Mouse (Mus musculus) ZHBTc4 (cell line): ENCODE measurements at regions not wholly inside any gene's neighbourhood (a gene's known extent, or its start where the extent isn't known, plus 50 kb on each side); places are given as distances from the start of the nearest gene placed in this dataset.

Experiments
- DNase-seq: peaks from one replicate; pipeline ENCODE4 v3.0.0-alpha.2; 2011; ENCODE audit warnings: low read depth, low spot score

DNA sequence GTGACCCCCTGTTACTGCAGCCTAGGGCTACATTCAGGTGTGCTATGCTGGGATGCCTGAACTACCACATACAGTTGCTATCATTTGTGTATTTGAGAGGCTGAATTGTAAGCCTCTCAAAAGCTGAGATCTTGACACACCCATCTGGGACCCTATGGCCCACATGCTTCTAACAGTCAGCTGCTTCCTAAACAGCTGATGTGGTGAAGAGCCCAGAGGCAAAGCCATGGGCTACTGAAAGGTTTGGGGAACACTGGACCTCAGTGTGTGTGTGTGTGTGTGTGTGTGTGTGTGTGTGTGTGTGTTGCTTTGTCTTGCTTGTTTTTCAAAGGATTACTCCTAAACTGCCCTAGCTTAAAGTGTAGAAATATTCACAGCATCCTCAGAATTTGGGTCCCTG lies 75.0 kb downstream of the Lbh start:
- no peak for DNase-seq

DNA sequence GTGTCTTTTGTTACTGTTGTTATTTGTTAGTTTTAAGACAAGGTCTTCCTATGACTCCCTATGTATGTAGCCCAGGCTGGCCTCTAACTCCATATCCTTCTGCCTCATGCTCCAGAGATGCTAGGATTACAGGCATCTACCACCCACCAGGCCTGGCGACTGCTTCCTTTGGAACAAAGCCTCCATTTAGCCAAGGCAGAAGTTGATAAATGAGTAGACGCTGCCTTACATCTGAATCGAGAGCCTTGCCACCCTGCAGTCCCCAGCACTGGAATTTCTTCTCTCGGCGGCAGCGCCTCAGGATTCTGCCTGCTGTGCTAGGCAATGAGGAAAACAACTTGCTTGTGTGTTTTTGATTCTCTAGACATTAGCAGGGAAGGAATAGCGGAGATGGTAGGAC lies 75.5 kb downstream of the Lbh start:
- no peak for DNase-seq

DNA sequence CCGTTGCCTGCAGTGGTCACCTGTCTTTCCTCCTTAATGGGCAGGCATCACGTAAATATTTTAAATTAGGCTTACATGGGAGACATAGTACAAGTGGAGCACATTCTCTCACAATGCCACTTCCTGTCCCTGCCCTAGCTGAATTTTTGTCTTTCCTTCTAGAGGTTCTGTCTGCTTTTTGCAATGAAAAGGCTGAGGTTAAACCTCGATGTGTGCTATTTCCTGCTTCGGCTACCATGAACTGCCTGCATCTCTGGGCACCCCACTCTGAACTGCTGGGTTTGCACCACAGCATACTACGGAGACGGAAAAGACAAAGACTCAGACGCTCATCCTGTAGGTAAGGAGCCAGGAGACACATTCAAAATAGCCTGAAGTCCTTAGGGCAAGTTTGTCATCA lies 78.4 kb downstream of the Lbh start:
- DNase-seq, result no peak

DNA sequence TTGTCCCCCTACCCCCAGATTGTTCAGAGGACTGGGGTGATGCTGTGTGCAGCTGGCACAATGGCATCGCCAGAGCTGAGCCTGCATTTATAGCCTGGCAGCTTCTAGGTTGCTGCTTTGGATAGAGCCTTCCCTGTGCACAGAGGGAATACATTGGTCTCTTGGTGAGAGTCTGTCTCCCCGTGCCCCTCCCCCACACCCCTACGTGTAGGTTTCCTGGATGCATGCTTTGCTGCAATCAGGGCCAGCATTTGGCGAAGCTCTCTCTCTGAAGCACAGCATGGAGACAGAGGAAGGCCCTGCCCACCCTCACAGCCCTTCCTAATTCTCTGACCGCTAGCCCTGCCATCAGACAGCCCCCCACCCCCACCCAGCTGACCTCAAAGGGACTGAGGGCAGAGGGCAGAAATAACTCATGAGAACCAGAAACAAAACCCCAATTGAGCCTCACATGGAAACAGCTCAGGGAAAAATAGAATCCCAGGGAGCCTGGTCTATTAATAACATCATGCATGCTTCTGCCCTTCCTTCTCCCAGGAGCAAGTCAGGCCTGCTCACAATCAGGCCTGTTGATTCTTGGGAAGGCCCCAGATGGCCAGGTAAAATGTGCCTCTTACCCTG lies 79.3 kb downstream of the Lbh start:
- no peak for DNase-seq

DNA sequence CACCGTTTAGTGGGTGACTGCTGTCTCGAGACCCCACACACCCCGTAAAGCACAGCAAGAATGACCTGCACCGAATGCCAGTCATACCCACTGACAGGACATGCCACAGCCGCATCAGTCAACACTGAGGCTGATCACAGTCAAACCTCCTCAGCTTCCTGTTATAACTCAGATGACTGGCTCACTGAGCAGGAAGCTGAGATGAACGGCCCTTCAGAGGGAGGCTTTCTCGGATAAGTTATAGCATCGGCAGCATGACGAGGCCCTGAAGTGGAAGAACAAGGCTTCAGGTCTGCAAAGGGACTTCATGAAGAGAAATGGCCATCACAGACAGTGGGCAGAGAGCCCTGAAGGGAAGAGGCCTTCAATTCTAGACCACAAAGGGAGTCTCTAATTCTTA lies 87.0 kb downstream of the Lbh start:
- no peak for DNase-seq

DNA sequence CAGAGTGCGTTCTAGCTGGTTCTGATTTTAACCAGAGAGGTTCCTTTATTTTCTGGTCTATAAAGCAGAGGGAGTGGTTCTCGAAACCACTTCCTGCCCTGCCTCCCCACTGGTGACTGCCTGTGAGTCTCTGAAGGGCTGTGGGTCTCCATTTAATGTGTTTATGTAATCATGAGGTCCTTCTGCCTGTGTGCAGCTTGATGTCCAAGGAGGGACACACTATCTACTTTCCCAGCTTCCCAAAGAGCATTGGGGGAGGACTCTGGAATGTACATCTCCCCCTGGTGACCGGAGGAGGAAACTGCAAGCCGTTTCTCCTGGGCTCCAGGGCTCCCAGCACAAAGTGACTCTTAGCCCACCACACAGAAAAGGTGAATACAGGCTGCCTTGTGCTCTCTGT lies 90.8 kb downstream of the Lbh start:
- peak; percentile 67 for DNase-seq

DNA sequence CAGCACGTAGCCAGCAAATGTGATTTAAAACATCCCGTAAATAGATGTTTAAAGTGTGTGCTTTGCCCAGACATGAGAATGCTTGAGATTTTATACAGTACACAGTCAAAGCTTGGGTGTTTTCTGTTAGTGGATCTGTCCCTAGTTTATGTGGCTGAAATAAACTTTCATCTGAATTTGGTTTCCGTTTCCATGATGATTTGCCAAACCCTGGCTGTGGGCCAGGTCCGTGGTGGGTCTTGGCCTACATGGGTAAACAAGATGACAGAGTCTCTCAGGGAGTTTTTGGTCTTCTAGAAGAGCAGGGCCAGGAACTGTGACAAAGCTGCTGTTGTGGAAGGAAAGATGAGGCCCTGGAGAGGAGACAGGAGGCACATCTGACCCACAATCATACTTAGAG lies 91.9 kb downstream of the Lbh start:
- DNase-seq, result no peak

DNA sequence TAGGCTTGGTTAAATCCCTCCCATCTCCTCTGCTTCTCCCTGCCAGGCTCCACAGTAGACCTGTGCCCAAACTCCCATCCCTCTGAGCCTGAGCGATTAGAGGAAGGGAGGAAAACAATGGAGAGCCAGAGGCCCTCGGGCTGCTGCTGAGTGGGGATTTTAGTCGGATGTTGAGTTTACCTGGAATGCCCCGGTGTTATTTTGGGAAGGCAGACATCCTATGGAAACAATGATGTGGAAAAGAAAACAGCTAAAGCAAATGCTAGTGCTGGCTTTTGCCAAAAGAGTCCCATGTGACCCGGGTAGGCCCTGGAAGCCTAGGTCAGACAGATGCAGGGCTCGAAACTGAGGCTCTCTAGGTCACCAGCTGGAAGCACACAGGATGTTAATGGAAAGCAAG lies 94.3 kb downstream of the Lbh start:
- DNase-seq, result no peak

DNA sequence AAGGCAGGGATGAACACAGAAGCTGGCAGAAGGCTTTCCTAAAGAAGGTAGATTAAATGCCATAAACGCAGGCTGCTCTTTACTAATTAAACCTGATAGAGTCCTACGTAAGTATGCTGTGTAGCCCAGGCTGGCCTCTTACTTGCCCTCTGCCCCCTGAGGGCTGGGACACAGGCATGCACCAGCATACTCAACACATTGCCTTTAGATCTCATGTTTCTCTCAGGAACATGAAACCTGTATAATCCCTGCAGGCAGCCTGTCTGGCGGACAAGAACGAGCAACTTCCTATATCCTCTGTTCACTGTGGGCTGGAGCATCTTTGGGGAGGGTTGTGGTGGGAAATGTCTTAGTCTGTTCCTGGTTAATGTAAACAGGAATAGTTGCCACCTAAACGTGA lies 94.8 kb upstream of the Lclat1 start:
- no peak for DNase-seq

DNA sequence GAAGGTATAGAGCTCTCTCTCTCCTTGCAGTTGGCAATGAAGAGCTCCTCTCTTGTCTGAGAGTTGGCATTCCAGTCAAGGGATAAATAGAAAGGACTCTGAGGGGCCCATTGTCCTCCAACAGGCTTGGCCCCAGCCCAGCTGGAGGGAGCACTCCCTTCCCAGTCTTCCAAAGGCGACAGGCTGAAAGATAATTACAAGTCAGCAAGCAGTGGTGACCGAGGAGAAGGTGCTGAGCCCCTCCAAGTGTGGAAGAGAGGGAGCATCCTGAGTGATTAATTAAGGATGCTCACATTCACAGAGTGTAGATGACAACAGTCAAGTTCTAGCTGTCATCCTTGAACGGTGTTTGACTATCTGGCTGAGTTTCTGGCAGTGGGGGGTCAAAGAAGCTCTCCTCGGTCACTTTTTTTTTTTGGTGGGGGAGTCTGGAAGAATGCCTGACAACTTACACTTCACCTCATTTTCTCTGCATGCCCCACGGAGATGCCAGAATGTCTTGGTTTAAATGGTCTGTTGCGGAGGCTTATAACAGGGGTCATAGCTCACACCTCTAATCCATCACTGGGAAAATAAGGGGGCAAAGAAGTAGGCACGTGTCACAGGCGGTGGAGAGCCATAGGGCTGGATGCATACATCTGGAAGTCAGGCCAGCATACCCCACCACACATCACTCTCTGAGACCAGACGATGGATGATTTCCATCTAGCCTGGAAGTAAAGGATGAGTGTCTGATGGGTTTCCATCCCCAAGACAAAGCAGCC lies 93.5 kb upstream of the Lclat1 start:
- DNase-seq, result no peak

DNA sequence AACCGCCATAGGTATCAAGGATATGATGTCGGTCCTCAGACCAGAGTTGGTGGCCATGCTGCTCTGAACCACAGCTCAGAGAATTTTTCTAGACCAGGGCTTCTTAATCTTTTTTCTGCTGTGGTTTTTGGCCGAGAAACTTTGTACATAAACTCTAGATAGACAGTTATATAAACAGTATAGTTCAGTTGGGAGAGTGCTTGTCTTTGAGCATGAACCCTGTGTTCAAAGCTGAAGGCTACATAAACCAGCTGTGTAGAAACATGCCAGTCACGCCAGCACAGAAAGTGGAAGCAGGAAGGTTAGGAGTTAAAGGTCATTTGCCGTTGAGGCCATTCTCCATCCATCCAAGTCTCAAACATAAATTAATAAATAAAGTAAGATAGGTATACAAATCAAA lies 90.6 kb upstream of the Lclat1 start:
- DNase-seq, result no peak

DNA sequence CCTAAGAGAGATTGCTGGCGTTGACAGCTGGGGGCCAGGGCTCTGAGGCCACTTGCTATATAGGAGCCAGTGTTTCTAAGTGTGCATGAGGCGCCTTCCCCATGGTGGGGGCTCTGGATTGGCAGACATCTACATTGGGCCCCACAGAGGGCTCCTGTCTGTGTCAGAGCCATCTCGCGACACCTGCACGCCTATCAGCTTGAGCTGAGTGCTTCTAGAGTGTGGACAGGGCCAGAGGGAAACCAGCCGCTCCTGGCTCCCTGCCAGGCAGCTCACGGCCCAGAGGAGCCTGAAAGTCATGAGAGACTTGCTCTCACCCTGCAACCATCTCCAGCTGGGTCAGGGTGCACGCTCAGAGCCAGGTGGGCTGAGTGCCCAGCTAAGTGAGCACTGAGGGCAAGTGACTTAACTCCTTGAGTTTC lies 85.1 kb upstream of the Lclat1 start:
- no peak for DNase-seq

DNA sequence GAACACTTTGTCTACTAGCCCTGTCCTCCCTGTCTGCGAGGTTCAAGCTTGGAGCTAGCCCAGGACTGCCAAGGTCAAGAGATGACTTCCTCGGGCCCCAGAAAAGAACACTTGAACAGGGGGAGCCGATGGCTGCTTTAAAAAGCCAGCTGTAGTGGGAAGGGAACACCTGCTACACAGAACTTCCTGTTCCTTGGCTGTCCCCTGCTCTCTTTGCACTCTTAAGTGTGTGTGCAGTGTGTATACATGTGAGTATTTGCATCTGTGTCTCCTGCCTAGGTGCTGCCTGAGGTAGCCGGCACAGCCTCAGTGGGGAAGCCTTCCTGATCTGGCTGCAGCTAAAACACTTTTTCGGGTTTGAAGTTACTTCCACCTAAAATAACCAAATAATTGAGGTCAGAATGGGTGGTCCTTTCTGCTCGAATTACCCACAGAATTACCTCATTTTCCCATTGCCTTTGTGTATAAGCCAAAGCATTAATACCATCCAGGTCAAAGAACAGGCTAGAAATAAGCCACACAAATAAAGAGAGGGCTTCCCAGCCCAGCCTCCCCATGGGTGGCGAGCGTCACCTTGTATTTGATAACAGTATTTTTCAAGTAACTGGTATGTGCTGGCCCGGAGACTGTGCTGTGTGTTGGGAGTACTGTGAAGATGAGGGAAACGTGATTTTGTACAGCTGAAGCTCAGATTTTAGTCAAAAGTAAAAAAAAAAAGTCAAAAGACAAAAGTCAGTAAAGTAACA lies 84.2 kb upstream of the Lclat1 start:
- no peak for DNase-seq

DNA sequence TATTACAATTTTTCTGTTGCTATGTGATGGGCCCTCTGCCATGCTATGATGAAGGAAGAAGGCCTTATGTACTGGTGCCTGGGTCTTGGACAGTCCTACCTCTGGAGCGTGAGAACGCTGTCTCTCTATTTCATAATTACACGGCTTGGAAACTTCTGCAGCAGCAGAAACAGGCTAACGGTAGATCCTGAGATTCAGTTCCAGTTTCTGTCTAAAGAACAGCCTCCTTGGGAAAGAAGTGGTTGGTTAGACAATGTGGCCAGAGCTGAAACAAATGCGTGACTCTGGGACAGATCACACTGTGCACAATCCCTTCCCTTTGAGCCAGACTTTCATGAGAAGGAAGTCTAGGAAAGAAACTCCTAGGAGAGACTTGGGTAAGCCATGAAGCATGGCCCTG lies 80.7 kb upstream of the Lclat1 start:
- no peak for DNase-seq

DNA sequence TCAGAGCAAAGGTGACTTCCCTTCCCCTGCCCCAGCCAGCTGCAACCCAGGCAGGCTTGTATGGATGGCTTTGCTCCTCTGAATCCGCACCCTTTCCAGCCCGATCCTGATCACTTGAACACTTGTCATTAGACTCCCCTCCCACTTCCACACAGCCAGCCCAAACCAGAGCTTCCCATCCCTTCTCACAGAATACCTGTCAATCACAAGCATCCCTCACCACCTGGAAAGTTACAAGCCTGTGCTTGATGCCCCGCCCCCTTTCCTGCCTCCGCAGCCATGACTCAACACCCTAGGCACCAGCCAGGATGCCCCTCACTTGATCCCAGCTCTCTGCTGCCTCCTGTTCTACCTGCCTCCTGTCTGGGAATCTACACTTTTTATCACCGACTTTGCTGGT lies 76.0 kb upstream of the Lclat1 start:
- DNase-seq, result peak; percentile 66

DNA sequence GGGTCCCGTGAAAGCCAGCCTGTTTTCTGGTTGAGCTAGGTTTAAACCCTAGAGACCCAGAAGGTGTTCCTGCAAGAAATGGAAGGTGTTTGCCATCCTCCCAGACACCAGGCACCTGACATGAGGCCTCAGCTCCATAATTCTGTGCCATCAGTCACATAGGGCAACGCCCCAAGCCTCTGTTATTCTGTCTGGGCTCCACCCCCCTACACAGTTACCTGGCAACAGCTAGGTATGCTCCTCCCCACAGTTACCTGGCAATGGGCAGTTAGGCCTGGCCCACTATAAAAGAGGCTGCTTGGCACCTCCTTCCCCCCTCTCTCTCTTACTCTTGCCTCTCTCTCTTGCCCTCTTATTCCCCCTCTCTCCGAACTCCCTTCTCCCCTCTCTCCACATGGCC lies 75.5 kb upstream of the Lclat1 start:
- DNase-seq, result peak; percentile 26

DNA sequence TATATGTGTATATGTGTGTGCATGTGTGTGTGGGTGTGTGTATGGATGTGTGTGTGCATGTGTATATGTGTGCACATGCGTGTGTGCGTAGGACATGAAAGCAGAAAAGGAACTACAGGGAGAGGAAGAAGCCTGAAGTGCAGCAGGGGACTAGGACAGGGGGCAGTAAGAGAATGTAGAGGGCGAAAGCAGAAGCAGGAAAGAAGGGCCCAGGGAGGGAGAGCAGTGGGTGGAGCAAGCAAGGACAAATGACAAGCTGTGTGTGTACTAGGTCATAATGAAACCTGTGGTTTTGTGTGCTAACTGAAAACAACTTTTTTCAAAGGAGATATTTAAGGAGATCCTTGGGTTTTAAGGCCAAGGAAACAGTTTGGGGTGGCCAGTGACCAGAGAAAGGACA lies 73.4 kb upstream of the Lclat1 start:
- no peak for DNase-seq

DNA sequence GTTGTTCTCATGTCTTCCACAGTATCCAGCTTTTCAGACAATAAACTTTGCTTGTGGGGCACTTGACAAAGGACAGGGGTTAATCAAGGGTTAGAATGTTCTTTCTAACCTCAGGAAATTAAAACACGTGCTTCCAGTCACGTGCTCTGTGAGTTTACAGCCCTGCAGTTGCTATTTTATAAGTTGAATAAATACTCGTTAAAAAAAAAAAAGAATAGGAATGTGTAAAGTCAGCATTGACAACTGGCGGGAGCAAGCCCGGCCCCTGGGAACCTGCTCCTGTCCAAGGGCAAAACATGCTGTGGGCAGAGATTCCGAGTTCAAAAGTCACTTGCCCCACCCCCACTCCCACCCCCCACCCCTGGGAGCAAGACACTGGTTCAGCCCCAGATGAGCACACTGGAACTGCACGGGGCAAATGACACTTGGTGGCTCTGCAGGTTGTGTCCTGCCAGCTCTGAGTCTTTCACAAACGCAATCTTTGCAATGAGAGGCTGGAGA lies 72.8 kb upstream of the Lclat1 start:
- peak; percentile 7 for DNase-seq

DNA sequence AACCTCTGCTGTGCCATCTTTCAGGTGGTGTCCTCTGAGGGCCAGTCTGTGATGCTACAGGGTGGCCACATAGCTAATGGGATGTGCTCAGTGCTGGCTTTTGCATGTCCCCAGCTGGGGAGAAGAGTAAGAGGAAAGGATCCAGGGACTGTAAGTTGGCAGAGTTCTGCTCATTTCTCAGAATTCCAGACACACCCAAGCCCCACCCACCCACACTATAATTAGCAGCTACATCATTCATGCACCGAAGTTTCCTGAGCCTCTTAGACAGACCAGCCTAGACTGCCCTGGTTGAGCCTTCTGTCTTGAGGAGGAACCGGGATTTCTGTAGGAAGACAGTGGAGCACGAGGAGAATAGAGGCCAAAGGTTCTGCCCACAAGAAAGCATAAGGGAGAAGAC lies 70.9 kb upstream of the Lclat1 start:
- peak; percentile 60 for DNase-seq

DNA sequence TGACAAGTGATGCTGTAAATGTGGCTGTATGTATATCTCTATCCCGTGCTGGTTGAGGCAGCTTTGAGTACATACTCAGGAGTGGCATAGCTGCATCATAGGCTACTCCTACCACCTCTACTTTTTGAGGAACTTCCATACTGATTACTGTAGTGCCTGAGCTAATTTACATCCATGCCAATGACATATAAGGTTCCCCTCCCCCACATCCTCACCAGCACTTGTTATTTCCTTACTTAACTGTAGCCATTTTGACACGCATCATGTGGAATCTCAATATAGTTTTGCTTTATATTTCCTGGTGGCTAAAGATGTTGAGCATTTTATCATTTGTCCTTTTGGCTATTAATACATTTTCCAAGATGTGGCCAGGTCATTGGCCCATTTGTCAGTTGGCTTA lies 69.2 kb upstream of the Lclat1 start:
- DNase-seq, result no peak

DNA sequence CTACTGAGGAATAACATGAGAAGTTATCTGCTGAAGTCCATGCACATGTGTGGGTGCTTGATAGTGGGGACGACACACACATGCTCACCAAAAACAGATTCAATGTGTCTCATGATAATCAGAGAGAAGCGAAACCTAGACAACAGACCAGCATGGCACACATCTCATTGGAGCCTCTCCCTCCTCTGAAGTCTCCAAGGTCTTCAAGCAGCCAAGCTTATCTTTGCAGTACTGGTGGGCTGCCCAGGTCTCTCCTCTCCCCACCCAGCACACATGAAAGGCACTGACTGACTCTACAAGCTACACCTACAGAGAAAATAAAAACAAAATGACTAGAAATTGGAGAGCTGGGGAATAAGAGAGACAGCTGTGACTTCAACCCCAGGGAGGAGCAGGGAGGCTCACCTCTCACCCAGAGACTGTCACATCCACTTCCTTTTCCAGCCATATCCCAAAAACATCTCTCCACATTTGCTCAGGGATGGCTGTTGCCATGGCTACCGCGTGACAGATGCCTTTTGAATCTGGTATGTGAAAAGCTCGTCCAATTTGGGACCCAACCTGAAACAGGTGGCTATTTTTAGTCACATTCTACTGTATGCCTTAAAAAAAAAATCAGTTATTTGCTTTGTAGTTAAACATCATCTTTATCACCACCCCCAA lies 62.7 kb upstream of the Lclat1 start:
- DNase-seq, result no peak

DNA sequence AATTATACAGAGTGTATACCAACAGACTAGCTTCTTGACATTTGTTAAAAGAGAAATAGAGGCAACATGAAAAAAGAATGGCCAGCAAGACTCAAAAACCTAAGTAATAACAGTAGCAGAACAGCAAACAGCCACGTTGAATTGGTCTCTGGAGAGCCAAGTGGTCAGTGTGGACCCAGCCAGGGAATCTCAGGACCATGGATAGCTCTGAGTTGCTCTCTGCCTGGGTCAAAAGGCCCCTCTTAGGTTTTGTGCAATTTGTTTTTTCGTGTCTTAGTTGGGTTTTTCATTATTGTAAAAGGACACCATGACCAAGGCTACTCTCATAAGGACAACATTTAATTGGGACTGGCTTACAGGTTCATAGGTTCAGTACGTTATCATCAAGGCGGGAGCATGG lies 60.8 kb upstream of the Lclat1 start:
- no peak for DNase-seq
